Mouse (Mus musculus) forebrain, embryonic 11.5 days (tissue): ENCODE data around the gene Zfp420. TPM values are rescaled to one million over a fixed set of nuclear protein-coding genes. Genes with fewer than 3 reads are reported as not detected.
A peak's percentile ranks its signal among the peaks of the same experiment; 100 is the strongest.
"Not testable (repeated sequence)": the region's sequence is repeated elsewhere in the genome, so short reads cannot be mapped to it uniquely, and the experiment has no call there.

Experiments
- ATAC-seq: fragments of 200-750 bp; cut with Nextera tagmentation; replicated peaks from 2 replicates; pipeline ENCODE4 v1.8.0; 2017; ENCODE audit warnings: moderate TSS enrichment; ENCODE audit not compliant: low FRiP score
- DNase-seq: peaks from one replicate; pipeline ENCODE4 v3.0.0-alpha.2; 2017; ENCODE audit warnings: low spot score
- H3K27ac ChIP-seq: fragments of 300-500 bp; sonication (generic); 2 replicates; pipeline ENCODE4 v1.5.1; 2014; ENCODE audit warnings: low read depth, low read length
- H3K27me3 ChIP-seq: fragments of 300-500 bp; sonication (generic); 2 replicates; pipeline ENCODE4 v1.6.1; 2014; ENCODE audit warnings: mild to moderate bottlenecking, low read length, mixed read lengths; ENCODE audit not compliant: control insufficient read depth, insufficient read depth
- H3K36me3 ChIP-seq: fragments of 300-500 bp; sonication (generic); 2 replicates; pipeline ENCODE4 v1.6.1; 2014; ENCODE audit warnings: mild to moderate bottlenecking, low read length, moderate library complexity, mixed read lengths; ENCODE audit not compliant: control insufficient read depth, insufficient read depth
- H3K4me1 ChIP-seq: fragments of 300-500 bp; sonication (generic); replicated peaks from 2 replicates; pipeline ENCODE4 v1.6.1; 2014; ENCODE audit warnings: low read length, mixed read lengths; ENCODE audit not compliant: control insufficient read depth, insufficient read depth
- H3K4me2 ChIP-seq: fragments of 300-500 bp; sonication (generic); 2 replicates; pipeline ENCODE4 v1.6.1; 2014; ENCODE audit warnings: low read depth, mild to moderate bottlenecking, low read length, moderate library complexity, mixed read lengths; ENCODE audit not compliant: severe bottlenecking
- H3K4me3 ChIP-seq: fragments of 300-500 bp; sonication (generic); 2 replicates; pipeline ENCODE4 v1.5.1; 2014; ENCODE audit warnings: low read depth, low read length
- H3K9ac ChIP-seq: fragments of 300-500 bp; sonication (generic); 2 replicates; pipeline ENCODE4 v1.6.1; 2014; ENCODE audit warnings: low read length
- H3K9me3 ChIP-seq: fragments of 300-500 bp; sonication (generic); 2 replicates; pipeline ENCODE4 v1.6.1; 2016; ENCODE audit warnings: low read length, mixed read lengths; ENCODE audit not compliant: control insufficient read depth
- WGBS: fragments of 180-500 bp; shearing (Covaris S2); extraction: QIAGEN DNeasy Blood & Tissue Kit; methylation state at CpG from one replicate; pipeline ENCODE4 v1.1.7; 2014; 5-methylcytosine and 5-hydroxymethylcytosine counted together
- polyA plus RNA-seq: library from polyadenylated mRNA; unstranded; fragments of >200 nt; fragmentation: Nextera tagmentation; extraction: Ambion mirVana; gene quantifications from 2 replicates; pipeline ENCODE4 v1.2.1, GENCODE M21; 2014

The Zfp420 gene
- polyA plus RNA-seq, 1 experiment from 2014 or later: 13.4 TPM

DNA sequence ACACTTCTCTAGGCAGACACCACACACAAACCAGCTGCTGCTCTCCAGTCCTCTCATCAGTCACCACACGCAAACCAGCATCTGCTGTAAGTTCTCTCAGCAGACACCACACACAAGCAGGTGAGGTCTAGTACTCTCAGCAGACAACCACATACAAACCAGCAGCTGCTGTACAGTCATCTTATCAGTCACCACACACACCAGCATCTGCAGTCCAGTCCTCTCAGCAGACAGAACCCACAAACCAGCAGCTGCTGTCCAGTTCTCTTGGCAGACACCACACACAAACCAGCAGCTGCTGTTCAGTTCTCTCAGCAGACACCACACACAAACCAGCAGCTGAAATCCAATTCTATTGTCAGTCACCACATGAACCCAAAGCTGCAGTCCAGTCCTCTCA, 23.0 kb upstream of the Zfp420 start:
- Histone ChIP-seq H3K27me3 (no peaks in the 10 kb centered on the region), H3K4me3 (no peak overlapping the region), H3K9me3 (no peaks in the 10 kb centered on the region), H3K36me3 (no peaks in the 10 kb centered on the region), H3K4me2 (no peak overlapping the region), H3K4me1 (no peaks in the 10 kb centered on the region), H3K27ac (no peak overlapping the region), H3K9ac (no peak overlapping the region)
- 92% methylated on average over 1 of the region's 1 CpGs for WGBS
- DNase-seq: no peak
- ATAC-seq: no peak

GRCm38 (mm10) chr7:29839256-29839655, 20.5 kb upstream of the Zfp420 start:
- 84% methylated on average over 3 of the region's 3 CpGs for WGBS

GRCm38 (mm10) chr7:29842105-29842504, 17.7 kb upstream of the Zfp420 start:
- no peak overlapping the region for H3K4me2 ChIP-seq
- no peak overlapping the region for H3K9ac ChIP-seq
- 87% methylated on average over 1 of the region's 1 CpGs for WGBS
- H3K4me3 ChIP-seq: no peak overlapping the region
- no peaks in the 10 kb centered on the region for H3K4me1 ChIP-seq
- no peak for DNase-seq
- no peak for ATAC-seq
- no peak overlapping the region for H3K27ac ChIP-seq
- peaks cover 11% of the 10 kb centered on the region for H3K36me3 ChIP-seq
- no peaks in the 10 kb centered on the region for H3K27me3 ChIP-seq
- H3K9me3 ChIP-seq: no peaks in the 10 kb centered on the region

More at GRCm38 (mm10) chr7:29839256-29839655, 20.5 kb upstream of the Zfp420 start:
- Histone ChIP-seq H3K4me3 (no peak overlapping the region), H3K4me2 (no peak overlapping the region), H3K36me3 (peaks cover 1% of the 10 kb centered on the region; the same call in 1 of the 2 replicates), H3K27ac (no peak overlapping the region), H3K9me3 (no peaks in the 10 kb centered on the region), H3K4me1 (no peaks in the 10 kb centered on the region), H3K9ac (no peak overlapping the region), H3K27me3 (no peaks in the 10 kb centered on the region)
- ATAC-seq (no peak), DNase-seq (no peak)

GRCm38 (mm10) chr7:29844616-29845015, 15.2 kb upstream of the Zfp420 start:
- no peaks in the 10 kb centered on the region for H3K4me1 ChIP-seq
- DNase-seq (no peak), ATAC-seq (no peak)
- WGBS: 90% methylated on average over 5 of the region's 5 CpGs
- no peaks in the 10 kb centered on the region for H3K27me3 ChIP-seq
- no peak overlapping the region for H3K4me3 ChIP-seq
- peaks cover 11% of the 10 kb centered on the region for H3K36me3 ChIP-seq
- H3K9ac ChIP-seq: no peak overlapping the region
- no peak overlapping the region for H3K4me2 ChIP-seq
- no peaks in the 10 kb centered on the region for H3K9me3 ChIP-seq
- H3K27ac ChIP-seq: no peak overlapping the region

DNA sequence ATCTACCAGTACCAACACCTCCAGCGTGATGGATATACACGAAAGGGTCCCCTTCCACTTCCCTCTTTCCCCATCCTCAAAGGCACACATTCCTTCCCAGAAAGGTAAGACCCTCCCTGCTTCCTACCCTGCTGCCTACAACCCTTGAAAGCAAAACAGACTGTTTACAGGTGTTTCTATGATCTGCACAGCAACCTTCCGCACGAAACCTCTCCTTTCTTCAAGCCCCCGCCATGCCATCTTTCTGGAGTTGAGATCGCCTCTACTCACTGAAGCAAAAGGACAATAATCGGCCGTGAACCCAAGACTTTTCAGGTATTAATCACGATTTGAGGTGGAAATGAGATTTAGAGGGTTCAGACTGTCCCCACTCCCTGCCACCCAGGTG, 7.0 kb upstream of the Zfp420 start:
- ATAC-seq: no peak
- DNase-seq: no peak
- H3K36me3 ChIP-seq: no peaks in the 10 kb centered on the region
- H3K4me3 ChIP-seq: peak overlapping the region; percentile 58
- peak overlapping the region; percentile 76 for H3K4me2 ChIP-seq
- WGBS: 53% methylated on average over 9 of the region's 9 CpGs
- H3K9ac ChIP-seq: peak overlapping the region; percentile 70
- no peaks in the 10 kb centered on the region for H3K9me3 ChIP-seq
- H3K4me1 ChIP-seq: peaks cover 4% of the 10 kb centered on the region; the same call in 1 of the 2 replicates
- no peaks in the 10 kb centered on the region for H3K27me3 ChIP-seq
- no peak overlapping the region for H3K27ac ChIP-seq

- peak within 1 kb of the TSS; percentile 70 for H3K9ac ChIP-seq
- no peaks in the 10 kb centered on the region for H3K9me3 ChIP-seq
- H3K4me1 ChIP-seq: peaks cover 4% of the 10 kb centered on the region; the same call in 1 of the 2 replicates
- WGBS: 2% methylated on average over 21 of the region's 21 CpGs
- H3K27me3 ChIP-seq: no peaks in the 10 kb centered on the region
- DNase-seq (peak; percentile 90), ATAC-seq (peak; percentile 98)
- H3K4me2 ChIP-seq: peak within 1 kb of the TSS; percentile 76
- no peaks in the 10 kb centered on the region for H3K36me3 ChIP-seq
- H3K4me3 ChIP-seq: peak within 1 kb of the TSS; percentile 58
- H3K27ac ChIP-seq: no peak within 1 kb of the TSS; the same call in 1 of the 2 replicates
Measured at GRCm38 (mm10) chr7:29853219-29853842, 6.4 kb upstream of the Zfp420 start, which contains the start of gene Zfp940. TSS of gene Zfp940 (minus strand) at chr7:29853669.

- WGBS: 89% methylated on average over 7 of the region's 7 CpGs
Measured at GRCm38 (mm10) chr7:29861660-29862059, 1.9 kb downstream of the Zfp420 start.

GRCm38 (mm10) chr7:29874256-29874655, 14.5 kb downstream of the Zfp420 start:
- Histone ChIP-seq H3K9me3 (peaks cover 18% of the 10 kb centered on the region), H3K36me3 (peaks cover 14% of the 10 kb centered on the region), H3K27me3 (no peaks in the 10 kb centered on the region), H3K9ac (no peak overlapping the region), H3K4me1 (no peaks in the 10 kb centered on the region), H3K4me3 (no peak overlapping the region), H3K4me2 (no peak overlapping the region), H3K27ac (no peak overlapping the region)
- 93% methylated on average over 10 of the region's 10 CpGs for WGBS
- ATAC-seq (no peak), DNase-seq (no peak)

More at GRCm38 (mm10) chr7:29861660-29862059, 1.9 kb downstream of the Zfp420 start:
- no peak overlapping the region for H3K9ac ChIP-seq
- H3K4me3 ChIP-seq: no peak overlapping the region
- peaks cover 6% of the 10 kb centered on the region; the same call in 1 of the 2 replicates for H3K4me1 ChIP-seq
- no peaks in the 10 kb centered on the region for H3K9me3 ChIP-seq
- H3K36me3 ChIP-seq: no peaks in the 10 kb centered on the region; the same call in 1 of the 2 replicates
- H3K4me2 ChIP-seq: no peak overlapping the region
- no peak for DNase-seq
- H3K27me3 ChIP-seq: no peaks in the 10 kb centered on the region
- no peak overlapping the region for H3K27ac ChIP-seq
- no peak for ATAC-seq

GRCm38 (mm10) chr7:29877561-29877960, 17.8 kb downstream of the Zfp420 start:
- not testable (repeated sequence) for ATAC-seq, DNase-seq, H3K27me3 ChIP-seq, H3K9ac ChIP-seq, H3K4me2 ChIP-seq, H3K27ac ChIP-seq, H3K4me3 ChIP-seq, H3K4me1 ChIP-seq
- H3K36me3 ChIP-seq: peaks cover 14% of the 10 kb centered on the region
- H3K9me3 ChIP-seq: peaks cover 18% of the 10 kb centered on the region
- 95% methylated on average over 9 of the region's 9 CpGs for WGBS
